Mouse (Mus musculus): ENCODE results near the gene Nckap5. TPM values are rescaled to one million over a fixed set of nuclear protein-coding genes. Genes with fewer than 3 reads are reported as not detected.

Gene Nckap5
- polyA plus RNA-seq, 1 experiment = 0.11 TPM

DNA sequence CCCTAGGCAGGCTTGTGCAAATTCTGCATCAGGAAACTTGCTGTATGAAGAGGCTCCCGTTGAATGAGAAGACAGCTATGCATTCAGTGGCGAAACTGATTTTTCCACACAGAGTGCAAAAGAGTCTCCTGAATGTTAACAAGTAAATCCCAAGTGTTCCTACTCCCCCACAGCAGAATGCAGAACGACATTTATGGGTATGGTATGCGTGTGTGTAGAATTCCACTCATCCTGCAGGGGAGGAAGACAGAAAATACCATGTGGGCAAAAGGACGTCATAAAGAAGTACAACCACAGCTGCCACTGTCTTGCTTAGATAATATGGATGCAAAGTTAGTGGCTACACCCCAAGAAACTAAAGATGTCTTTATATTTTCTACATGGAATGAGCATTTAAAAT, 565.7 kb downstream of the Nckap5 start:
- Histone ChIP-seq H3K4me3 (no peak overlapping the region), H3K79me2 (ENCODE audit: control insufficient read depth, insufficient read depth) (no peaks in the 10 kb centered on the region), H3K27me3 (ENCODE audit: control insufficient read depth, insufficient read depth, insufficient read length) (no peaks in the 10 kb centered on the region), H3K4me2 (ENCODE audit: low read depth) (no peak overlapping the region), H3ac (ENCODE audit: control insufficient read depth, insufficient read length) (no peak overlapping the region), H3K36me3 (ENCODE audit: control insufficient read depth, insufficient read depth) (no peaks in the 10 kb centered on the region)
- TF ChIP-seq MAX (IDR thresholded peaks at IDR 0.05; ENCODE audit: low read depth) (no peak), TCF3 (IDR thresholded peaks at IDR 0.05; ENCODE audit: insufficient read length, low read depth) (no peak), TCF12 (IDR thresholded peaks at IDR 0.05; ENCODE audit: insufficient read depth, poor library complexity, severe bottlenecking) (no peak), REST (IDR thresholded peaks at IDR 0.05; ENCODE audit: insufficient read depth, insufficient read length) (no peak), POLR2A (IDR thresholded peaks at IDR 0.05; ENCODE audit: insufficient read length, low read depth) (no peak)

- Histone ChIP-seq H3K4me2 (ENCODE audit: low read depth) (no peak overlapping the region), H3ac (ENCODE audit: control insufficient read depth, insufficient read length) (no peak overlapping the region), H3K4me3 (no peak overlapping the region), H3K79me2 (ENCODE audit: control insufficient read depth, insufficient read depth) (no peaks in the 10 kb centered on the region), H3K27me3 (ENCODE audit: control insufficient read depth, insufficient read depth, insufficient read length) (no peaks in the 10 kb centered on the region), H3K36me3 (ENCODE audit: control insufficient read depth, insufficient read depth) (no peaks in the 10 kb centered on the region)
- TF ChIP-seq SRF (IDR thresholded peaks at IDR 0.05; ENCODE audit: control insufficient read depth, insufficient read length, low read depth) = no peak
- no peak for TF ChIP-seq POLR2A (IDR thresholded peaks at IDR 0.05; ENCODE audit: insufficient read length, low read depth)
- TF ChIP-seq CEBPB (IDR thresholded peaks at IDR 0.05; ENCODE audit: insufficient read depth, poor library complexity, severe bottlenecking) = no peak
- TF ChIP-seq E2F4 (IDR thresholded peaks at IDR 0.05; ENCODE audit: insufficient read depth) = no peak
- TF ChIP-seq USF1 (IDR thresholded peaks at IDR 0.05; ENCODE audit: low read depth) = no peak
- TF ChIP-seq MYOG (IDR thresholded peaks at IDR 0.05; ENCODE audit: control insufficient read depth in 1 of 3, insufficient read depth in 1 of 3, insufficient read length in 2 of 3, low read depth in 2 of 3) = no peak
- no peak for TF ChIP-seq MYOD1 (IDR thresholded peaks at IDR 0.05; ENCODE audit: control insufficient read depth in 1 of 3, insufficient read length in 2 of 3, low read depth in 2 of 3)
- no peak for TF ChIP-seq TCF3 (IDR thresholded peaks at IDR 0.05; ENCODE audit: insufficient read length, low read depth)
- no peak for TF ChIP-seq POLR2AphosphoS2 (IDR thresholded peaks at IDR 0.05; ENCODE audit: insufficient read length, low read depth)
- TF ChIP-seq MAX (IDR thresholded peaks at IDR 0.05; ENCODE audit: low read depth) = no peak
- TF ChIP-seq TCF12 (IDR thresholded peaks at IDR 0.05; ENCODE audit: insufficient read depth, poor library complexity, severe bottlenecking) = no peak
- TF ChIP-seq REST (IDR thresholded peaks at IDR 0.05; ENCODE audit: insufficient read depth, insufficient read length) = no peak
Observed at GRCm38 (mm10) chr1:126254364-126254763, 576.2 kb downstream of the Nckap5 start.

DNA sequence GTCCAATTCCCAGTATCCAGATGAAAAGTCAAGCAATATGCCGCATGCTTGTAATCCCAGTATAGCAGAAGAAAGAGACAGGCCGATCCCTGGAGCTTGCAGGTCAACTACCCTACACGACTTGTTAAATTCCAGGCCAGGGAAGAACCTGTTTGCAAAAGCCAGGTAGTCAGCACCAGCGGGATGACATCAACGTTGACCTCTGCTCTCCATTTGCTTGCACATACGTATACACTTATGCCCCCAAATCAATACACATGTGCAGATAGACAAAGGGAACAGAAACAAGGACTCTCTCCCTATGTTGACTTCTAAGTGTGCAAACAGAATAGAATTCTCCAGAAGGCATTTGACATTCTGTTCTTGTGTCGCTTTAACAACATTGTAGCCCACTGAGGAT, 576.7 kb downstream of the Nckap5 start:
- TF ChIP-seq POLR2A (IDR thresholded peaks at IDR 0.05; ENCODE audit: insufficient read length, low read depth) (no peak), POLR2AphosphoS2 (IDR thresholded peaks at IDR 0.05; ENCODE audit: insufficient read length, low read depth) (no peak), REST (IDR thresholded peaks at IDR 0.05; ENCODE audit: insufficient read depth, insufficient read length) (no peak), E2F4 (IDR thresholded peaks at IDR 0.05; ENCODE audit: insufficient read depth) (no peak), CEBPB (IDR thresholded peaks at IDR 0.05; ENCODE audit: insufficient read depth, poor library complexity, severe bottlenecking) (no peak), MYOD1 (IDR thresholded peaks at IDR 0.05; ENCODE audit: control insufficient read depth in 1 of 3, insufficient read length in 2 of 3, low read depth in 2 of 3) (no peak), MYOG (IDR thresholded peaks at IDR 0.05; ENCODE audit: control insufficient read depth in 1 of 3, insufficient read depth in 1 of 3, insufficient read length in 2 of 3, low read depth in 2 of 3) (no peak), TCF12 (IDR thresholded peaks at IDR 0.05; ENCODE audit: insufficient read depth, poor library complexity, severe bottlenecking) (no peak)
- Histone ChIP-seq H3K27me3 (ENCODE audit: control insufficient read depth, insufficient read depth, insufficient read length) (no peaks in the 10 kb centered on the region), H3K79me2 (ENCODE audit: control insufficient read depth, insufficient read depth) (no peaks in the 10 kb centered on the region), H3K4me2 (ENCODE audit: low read depth) (no peak overlapping the region), H3K36me3 (ENCODE audit: control insufficient read depth, insufficient read depth) (no peaks in the 10 kb centered on the region), H3K4me3 (no peak overlapping the region), H3ac (ENCODE audit: control insufficient read depth, insufficient read length) (no peak overlapping the region)

GRCm38 (mm10) chr1:126233196-126233595, 597.4 kb downstream of the Nckap5 start:
- no peaks in the 10 kb centered on the region for H3K79me2 ChIP-seq (ENCODE audit: control insufficient read depth, insufficient read depth)
- no peak overlapping the region for H3K4me3 ChIP-seq
- no peaks in the 10 kb centered on the region for H3K36me3 ChIP-seq (ENCODE audit: control insufficient read depth, insufficient read depth)
- TF ChIP-seq MYOG (IDR thresholded peaks at IDR 0.05; ENCODE audit: control insufficient read depth in 1 of 3, insufficient read depth in 1 of 3, insufficient read length in 2 of 3, low read depth in 2 of 3) (no peak), TCF3 (IDR thresholded peaks at IDR 0.05; ENCODE audit: insufficient read length, low read depth) (no peak), REST (IDR thresholded peaks at IDR 0.05; ENCODE audit: insufficient read depth, insufficient read length) (no peak), MAX (IDR thresholded peaks at IDR 0.05; ENCODE audit: low read depth) (no peak), USF1 (IDR thresholded peaks at IDR 0.05; ENCODE audit: low read depth) (no peak), E2F4 (IDR thresholded peaks at IDR 0.05; ENCODE audit: insufficient read depth) (no peak), POLR2AphosphoS2 (IDR thresholded peaks at IDR 0.05; ENCODE audit: insufficient read length, low read depth) (no peak), MYOD1 (IDR thresholded peaks at IDR 0.05; ENCODE audit: control insufficient read depth in 1 of 3, insufficient read length in 2 of 3, low read depth in 2 of 3) (no peak), CEBPB (IDR thresholded peaks at IDR 0.05; ENCODE audit: insufficient read depth, poor library complexity, severe bottlenecking) (no peak), SRF (IDR thresholded peaks at IDR 0.05; ENCODE audit: control insufficient read depth, insufficient read length, low read depth) (no peak), TCF12 (IDR thresholded peaks at IDR 0.05; ENCODE audit: insufficient read depth, poor library complexity, severe bottlenecking) (no peak), POLR2A (IDR thresholded peaks at IDR 0.05; ENCODE audit: insufficient read length, low read depth) (no peak)
- no peaks in the 10 kb centered on the region for H3K27me3 ChIP-seq (ENCODE audit: control insufficient read depth, insufficient read depth, insufficient read length)
- no peak overlapping the region for H3ac ChIP-seq (ENCODE audit: control insufficient read depth, insufficient read length)
- no peak overlapping the region for H3K4me2 ChIP-seq (ENCODE audit: low read depth)

- Histone ChIP-seq H3K36me3 (ENCODE audit: control insufficient read depth, insufficient read depth) (no peaks in the 10 kb centered on the region), H3K4me2 (ENCODE audit: low read depth) (no peak overlapping the region), H3K27me3 (ENCODE audit: control insufficient read depth, insufficient read depth, insufficient read length) (no peaks in the 10 kb centered on the region), H3K79me2 (ENCODE audit: control insufficient read depth, insufficient read depth) (no peaks in the 10 kb centered on the region), H3ac (ENCODE audit: control insufficient read depth, insufficient read length) (no peak overlapping the region), H3K4me3 (no peak overlapping the region)
- TF ChIP-seq MAX (IDR thresholded peaks at IDR 0.05; ENCODE audit: low read depth) = no peak
- TF ChIP-seq CEBPB (IDR thresholded peaks at IDR 0.05; ENCODE audit: insufficient read depth, poor library complexity, severe bottlenecking) = no peak
- no peak for TF ChIP-seq TCF12 (IDR thresholded peaks at IDR 0.05; ENCODE audit: insufficient read depth, poor library complexity, severe bottlenecking)
- no peak for TF ChIP-seq E2F4 (IDR thresholded peaks at IDR 0.05; ENCODE audit: insufficient read depth)
- TF ChIP-seq MYOG (IDR thresholded peaks at IDR 0.05; ENCODE audit: control insufficient read depth in 1 of 3, insufficient read depth in 1 of 3, insufficient read length in 2 of 3, low read depth in 2 of 3) = no peak
- no peak for TF ChIP-seq USF1 (IDR thresholded peaks at IDR 0.05; ENCODE audit: low read depth)
- TF ChIP-seq MYOD1 (IDR thresholded peaks at IDR 0.05; ENCODE audit: control insufficient read depth in 1 of 3, insufficient read length in 2 of 3, low read depth in 2 of 3) = no peak
Observed at GRCm38 (mm10) chr1:126231199-126231598, 599.4 kb downstream of the Nckap5 start.

All from myocyte (in vitro differentiated cells).